Mouse (Mus musculus) neural tube, embryonic 11.5 days (tissue): ENCODE measurements around the gene Ctnnbip1. TPM values are rescaled to one million over a fixed set of nuclear protein-coding genes. Genes with fewer than 3 reads are reported as not detected.
A peak's percentile ranks its signal among the peaks of the same experiment; 100 is the strongest.

Experiments used
- ATAC-seq: fragments of 200-750 bp; cut with Nextera tagmentation; 2 replicates; pipeline ENCODE4 v1.8.0; 2017; ENCODE audit warnings: moderate number of reproducible peaks, mild to moderate bottlenecking, moderate TSS enrichment, moderate library complexity; ENCODE audit not compliant: insufficient read depth, low FRiP score, low TSS enrichment
- DNase-seq: peaks from one replicate; pipeline ENCODE4 v3.0.0-alpha.2; 2015; ENCODE audit warnings: low spot score
- H3K27ac ChIP-seq: fragments of 300-500 bp; sonication (generic); 2 replicates; pipeline ENCODE4 v1.5.1; 2014; ENCODE audit warnings: low read depth, mild to moderate bottlenecking, low read length
- H3K27me3 ChIP-seq: fragments of 300-500 bp; sonication (generic); 2 replicates; pipeline ENCODE4 v1.6.1; 2014; ENCODE audit warnings: mild to moderate bottlenecking, low read length, mixed read lengths; ENCODE audit not compliant: control insufficient read depth, insufficient read depth
- H3K36me3 ChIP-seq: fragments of 300-500 bp; sonication (generic); 2 replicates; pipeline ENCODE4 v1.6.1; 2014; ENCODE audit warnings: mild to moderate bottlenecking, low read length, moderate library complexity, mixed read lengths; ENCODE audit not compliant: control insufficient read depth, insufficient read depth
- H3K4me1 ChIP-seq: fragments of 300-500 bp; sonication (generic); 2 replicates; pipeline ENCODE4 v1.6.1; 2014; ENCODE audit warnings: low read length, mixed read lengths; ENCODE audit not compliant: control insufficient read depth, insufficient read depth
- H3K4me2 ChIP-seq: fragments of 300-500 bp; sonication (generic); 2 replicates; pipeline ENCODE4 v1.6.1; 2014; ENCODE audit warnings: low read depth, mild to moderate bottlenecking, moderate library complexity
- H3K4me3 ChIP-seq: fragments of 300-500 bp; sonication (generic); 2 replicates; pipeline ENCODE4 v1.5.1; 2014; ENCODE audit warnings: low read depth, low read length
- H3K9ac ChIP-seq: fragments of 300-500 bp; sonication (generic); 2 replicates; pipeline ENCODE4 v1.6.1; 2014; ENCODE audit warnings: mild to moderate bottlenecking, low read length
- H3K9me3 ChIP-seq: fragments of 300-500 bp; sonication (generic); 2 replicates; pipeline ENCODE4 v1.6.1; 2016; ENCODE audit warnings: low read length; ENCODE audit not compliant: control insufficient read depth
- WGBS: fragments of 180-500 bp; shearing (Covaris S2); extraction: QIAGEN DNeasy Blood & Tissue Kit; methylation state at CpG from one replicate; pipeline ENCODE4 v1.1.7; 2014; 5-methylcytosine and 5-hydroxymethylcytosine counted together
- polyA plus RNA-seq: library from polyadenylated mRNA; unstranded; fragments of >200 nt; fragmentation: Nextera tagmentation; extraction: Ambion mirVana; gene quantifications from 2 replicates; pipeline ENCODE4 v1.2.1, GENCODE M21; 2014

Gene Ctnnbip1
- polyA plus RNA-seq, 1 experiment from 2014 or later = 67.7 TPM

- H3K4me2 ChIP-seq = no peak overlapping the region
- no peak overlapping the region for H3K4me3 ChIP-seq
- H3K27me3 ChIP-seq = no peaks in the 10 kb centered on the region
- no peaks in the 10 kb centered on the region for H3K9me3 ChIP-seq
- no peaks in the 10 kb centered on the region for H3K36me3 ChIP-seq
- H3K27ac ChIP-seq = no peak overlapping the region
- no peak for DNase-seq
- 66% methylated on average over 13 of the region's 13 CpGs for WGBS
- no peak for ATAC-seq
- no peak overlapping the region for H3K9ac ChIP-seq
- H3K4me1 ChIP-seq = no peaks in the 10 kb centered on the region; the same call in 1 of the 2 replicates
Observed at GRCm38 (mm10) chr4:149578085-149578681, 60.1 kb downstream of the Ctnnbip1 start.

GRCm38 (mm10) chr4:149578831-149579230 is 60.8 kb downstream of the Ctnnbip1 start:
- H3K4me1 ChIP-seq = no peaks in the 10 kb centered on the region; the same call in 1 of the 2 replicates
- WGBS = 60% methylated on average over 7 of the region's 7 CpGs
- no peaks in the 10 kb centered on the region for H3K9me3 ChIP-seq
- no peak overlapping the region for H3K4me2 ChIP-seq
- DNase-seq = no peak
- no peaks in the 10 kb centered on the region for H3K36me3 ChIP-seq
- no peaks in the 10 kb centered on the region for H3K27me3 ChIP-seq
- H3K9ac ChIP-seq = no peak overlapping the region
- no peak for ATAC-seq
- no peak overlapping the region for H3K4me3 ChIP-seq
- no peak overlapping the region for H3K27ac ChIP-seq

GRCm38 (mm10) chr4:149585236-149585635 is 67.2 kb downstream of the Ctnnbip1 start:
- H3K27me3 ChIP-seq = 0 out of 2 replicates have a peak, but pooled peaks cover 3% of the 10 kb centered on the region
- H3K9me3 ChIP-seq = no peaks in the 10 kb centered on the region
- ATAC-seq (no peak), DNase-seq (no peak)
- 85% methylated on average over 8 of the region's 8 CpGs for WGBS
- no peak overlapping the region for H3K9ac ChIP-seq
- no peaks in the 10 kb centered on the region for H3K36me3 ChIP-seq
- no peak overlapping the region for H3K4me3 ChIP-seq
- no peak overlapping the region for H3K4me2 ChIP-seq
- H3K4me1 ChIP-seq = peaks cover 5% of the 10 kb centered on the region; the same call in 1 of the 2 replicates
- H3K27ac ChIP-seq = no peak overlapping the region

GRCm38 (mm10) chr4:149586044-149586782 is 68.2 kb downstream of the Ctnnbip1 start, which contains the start of gene Clstn1:
Gene Clstn1 (plus strand): TSS chr4:149586468.
- Histone ChIP-seq H3K9me3 (no peaks in the 10 kb centered on the region), H3K4me3 (peak within 1 kb of the TSS; percentile 82), H3K4me2 (peak within 1 kb of the TSS; percentile 99), H3K36me3 (no peaks in the 10 kb centered on the region), H3K9ac (peak within 1 kb of the TSS; percentile 76), H3K4me1 (peaks cover 5% of the 10 kb centered on the region; the same call in 1 of the 2 replicates), H3K27ac (peak within 1 kb of the TSS; percentile 47), H3K27me3 (0 out of 2 replicates have a peak, but pooled peaks cover 3% of the 10 kb centered on the region)
- DNase-seq (peak; percentile 89), ATAC-seq (peak; percentile 48; the same call in 1 of the 2 replicates)
- WGBS = under 1% methylated on average over 62 of the region's 103 CpGs

- under 1% methylated on average over 71 of the region's 72 CpGs for WGBS
- H3K9ac ChIP-seq = peak overlapping the region; percentile 76
- peak; percentile 41 for DNase-seq
- peak overlapping the region; percentile 82 for H3K4me3 ChIP-seq
- peak overlapping the region; percentile 99 for H3K4me2 ChIP-seq
- H3K9me3 ChIP-seq = no peaks in the 10 kb centered on the region
- H3K27me3 ChIP-seq = 0 out of 2 replicates have a peak, but pooled peaks cover 3% of the 10 kb centered on the region
- peak; percentile 60 for ATAC-seq
- H3K4me1 ChIP-seq = peaks cover 5% of the 10 kb centered on the region; the same call in 1 of the 2 replicates
- peak overlapping the region; percentile 47; the same call in 1 of the 2 replicates for H3K27ac ChIP-seq
- H3K36me3 ChIP-seq = no peaks in the 10 kb centered on the region
Observed at GRCm38 (mm10) chr4:149586783-149587595, 69.0 kb downstream of the Ctnnbip1 start.

GRCm38 (mm10) chr4:149587596-149588168 is 69.6 kb downstream of the Ctnnbip1 start:
- H3K9ac ChIP-seq = peak overlapping the region; percentile 76
- no peak overlapping the region for H3K27ac ChIP-seq
- peaks cover 5% of the 10 kb centered on the region; the same call in 1 of the 2 replicates for H3K4me1 ChIP-seq
- H3K4me3 ChIP-seq = peak overlapping the region; percentile 82
- no peaks in the 10 kb centered on the region for H3K9me3 ChIP-seq
- H3K4me2 ChIP-seq = peak overlapping the region; percentile 99
- DNase-seq (peak; percentile 49), ATAC-seq (peak; percentile 33; the same call in 1 of the 2 replicates)
- 3% methylated on average over 24 of the region's 24 CpGs for WGBS
- H3K36me3 ChIP-seq = no peaks in the 10 kb centered on the region
- H3K27me3 ChIP-seq = 0 out of 2 replicates have a peak, but pooled peaks cover 3% of the 10 kb centered on the region

GRCm38 (mm10) chr4:149590200-149590599 is 72.2 kb downstream of the Ctnnbip1 start:
- Histone ChIP-seq H3K9ac (no peak overlapping the region), H3K27ac (no peak overlapping the region), H3K9me3 (no peaks in the 10 kb centered on the region), H3K4me2 (no peak overlapping the region), H3K27me3 (0 out of 2 replicates have a peak, but pooled peaks cover 3% of the 10 kb centered on the region), H3K4me1 (peaks cover 5% of the 10 kb centered on the region; the same call in 1 of the 2 replicates), H3K36me3 (no peaks in the 10 kb centered on the region), H3K4me3 (no peak overlapping the region)
- 87% methylated on average over 1 of the region's 1 CpGs for WGBS
- no peak for DNase-seq
- ATAC-seq = no peak

- Histone ChIP-seq H3K4me3 (no peak overlapping the region), H3K4me1 (peaks cover 5% of the 10 kb centered on the region; the same call in 1 of the 2 replicates), H3K9ac (no peak overlapping the region), H3K9me3 (no peaks in the 10 kb centered on the region), H3K27ac (no peak overlapping the region), H3K36me3 (no peaks in the 10 kb centered on the region), H3K4me2 (no peak overlapping the region), H3K27me3 (0 out of 2 replicates have a peak, but pooled peaks cover 3% of the 10 kb centered on the region)
- ATAC-seq (no peak), DNase-seq (no peak)
- WGBS = 92% methylated on average over 2 of the region's 2 CpGs
Observed at GRCm38 (mm10) chr4:149591486-149591885, 73.5 kb downstream of the Ctnnbip1 start.
